Mouse (Mus musculus) ZHBTc4 (cell line): ENCODE measurements at regions not wholly inside any gene's neighbourhood (a gene's known extent, or its start where the extent isn't known, plus 50 kb on each side); places are given as distances from the start of the nearest gene placed in this dataset.

Experiments
- DNase-seq: peaks from one replicate; pipeline ENCODE4 v3.0.0-alpha.2; 2011; ENCODE audit warnings: low read depth, low spot score

DNA sequence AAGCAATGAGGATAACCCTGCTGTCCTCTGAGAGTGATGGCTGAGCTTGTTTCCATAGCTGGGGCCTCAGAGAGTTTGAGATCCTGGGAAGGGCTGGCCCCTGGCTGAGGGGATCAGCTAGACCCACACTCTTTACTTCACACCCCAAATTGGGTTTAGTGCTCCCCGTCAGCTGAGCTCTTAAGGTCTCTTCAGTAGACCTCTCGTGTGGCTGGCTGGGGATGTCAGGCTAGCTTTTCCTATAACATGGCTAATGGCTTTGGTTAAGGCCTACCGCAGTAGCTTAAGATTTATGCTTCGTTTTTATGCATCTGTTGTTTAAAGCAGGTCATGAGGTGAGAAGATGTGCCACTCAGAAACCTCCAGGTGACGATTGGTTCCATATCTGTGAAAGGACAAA, 168.8 kb downstream of the Diras2 start:
- DNase-seq = no peak

DNA sequence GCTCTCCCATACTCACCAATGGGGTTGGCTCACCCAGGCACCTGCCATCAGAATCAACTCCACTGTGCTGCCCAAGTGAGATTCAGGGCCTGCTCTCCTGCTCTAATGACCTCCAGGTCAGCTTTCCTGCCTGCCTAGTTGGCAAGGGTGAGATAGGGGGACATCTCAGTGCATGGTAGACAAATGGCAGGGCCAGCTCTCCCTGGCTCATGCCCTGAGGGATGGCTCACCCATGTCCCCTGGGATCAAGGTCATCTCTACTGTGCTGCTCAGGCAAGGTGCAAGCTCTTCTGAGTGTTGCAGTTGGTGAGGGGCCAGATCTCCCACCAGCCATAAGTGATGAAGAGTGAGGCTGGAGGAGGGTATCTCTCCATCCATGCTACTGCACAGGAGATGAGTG, 161.2 kb downstream of the Diras2 start:
- DNase-seq = no peak

DNA sequence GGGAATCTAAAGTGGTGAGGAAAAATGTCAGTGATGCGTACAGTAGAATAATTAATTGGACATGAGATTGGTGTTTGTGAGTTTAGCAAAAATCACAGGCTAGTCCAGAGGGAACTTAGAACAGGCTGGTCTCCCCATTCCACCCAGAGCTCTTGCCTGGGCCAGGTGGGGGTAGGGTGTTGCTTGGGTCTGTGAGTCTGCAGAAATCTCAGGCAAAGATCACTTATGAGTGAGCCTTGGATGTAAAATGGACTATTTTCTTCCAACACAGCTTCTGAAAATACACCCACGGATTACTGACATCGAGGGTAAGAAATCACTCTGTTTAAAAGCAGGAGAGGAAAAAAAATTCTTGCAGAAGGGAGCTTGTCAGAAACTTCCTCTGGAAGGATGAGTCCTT, 159.1 kb downstream of the Diras2 start:
- no peak for DNase-seq

DNA sequence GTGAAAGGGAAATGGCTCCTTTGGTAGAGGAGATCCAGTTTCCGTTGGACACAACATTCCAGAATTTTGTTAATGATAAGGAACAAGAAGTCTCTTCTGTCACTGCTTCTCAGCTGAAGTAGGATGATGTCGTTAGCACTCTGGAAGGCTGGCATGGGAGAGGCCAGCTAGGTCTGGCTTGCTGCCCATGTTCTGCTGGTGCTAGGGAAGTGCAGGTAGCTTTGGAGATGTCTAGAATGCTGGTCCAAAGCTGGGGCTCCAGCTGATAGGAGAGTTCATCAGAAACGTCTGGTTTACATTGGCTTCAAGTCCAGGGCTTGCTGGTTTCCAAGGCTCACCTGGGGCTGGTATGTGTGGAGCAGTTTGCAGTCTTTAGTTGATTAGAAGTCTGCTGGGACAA, 156.3 kb downstream of the Diras2 start:
- no peak for DNase-seq

DNA sequence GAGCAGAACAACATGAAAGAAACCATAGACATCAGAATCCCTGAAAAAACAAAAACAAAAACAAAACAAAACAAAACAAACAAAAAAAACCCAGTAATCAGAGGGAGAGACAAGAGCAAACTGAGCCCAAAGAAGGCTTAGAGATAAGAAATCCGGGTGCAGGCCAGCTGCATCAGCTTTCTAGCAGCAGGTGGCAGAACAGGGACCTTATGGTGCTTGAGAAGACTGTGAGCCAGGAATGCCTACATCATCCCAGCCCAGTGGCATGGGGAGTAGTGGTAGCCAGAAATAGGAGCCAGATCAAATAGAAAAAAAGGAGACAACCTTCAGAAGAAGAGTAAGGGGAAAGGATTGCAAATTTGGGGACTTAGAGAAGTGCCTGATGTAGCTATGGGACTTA, 152.8 kb downstream of the Diras2 start:
- no peak for DNase-seq

DNA sequence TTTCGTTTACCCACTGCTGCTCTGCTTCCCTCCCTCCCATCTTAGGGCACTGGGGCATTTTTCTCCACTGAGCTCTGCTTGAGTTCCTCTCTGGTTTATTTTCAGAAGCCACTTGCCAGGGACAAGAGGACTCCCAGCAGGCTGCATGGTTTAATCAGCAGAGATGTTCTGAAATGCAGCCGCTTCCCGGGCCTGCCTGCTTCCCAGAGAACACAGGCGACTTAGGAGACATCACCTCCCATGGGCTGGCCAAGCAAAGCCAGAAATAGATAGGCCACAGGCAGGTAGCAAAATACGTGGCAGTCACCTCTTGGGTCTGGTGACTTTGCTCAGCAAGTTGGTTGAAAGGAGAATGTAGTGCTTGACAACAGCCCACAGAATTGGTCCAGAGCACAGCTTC, 141.8 kb downstream of the Diras2 start:
- no peak for DNase-seq

DNA sequence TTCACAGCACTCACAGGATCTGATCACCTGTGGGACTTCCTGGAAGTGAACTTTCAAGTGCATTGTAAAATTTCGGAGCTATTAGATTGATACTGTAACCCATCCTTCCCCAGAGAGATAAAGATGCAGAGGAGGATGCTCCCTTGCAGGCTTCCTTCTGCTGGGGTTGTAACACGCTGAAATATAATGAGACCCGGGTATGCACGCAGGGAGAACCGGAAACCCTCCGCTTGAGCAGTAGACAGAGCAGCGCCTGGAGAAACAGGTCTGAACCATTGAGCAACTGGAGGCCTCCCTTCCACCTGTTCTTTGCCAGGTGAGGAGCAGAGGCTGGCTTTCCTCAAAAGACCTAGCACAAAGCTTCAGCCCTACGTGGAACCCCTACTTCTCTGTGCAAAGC, 135.3 kb downstream of the Diras2 start:
- DNase-seq = no peak

DNA sequence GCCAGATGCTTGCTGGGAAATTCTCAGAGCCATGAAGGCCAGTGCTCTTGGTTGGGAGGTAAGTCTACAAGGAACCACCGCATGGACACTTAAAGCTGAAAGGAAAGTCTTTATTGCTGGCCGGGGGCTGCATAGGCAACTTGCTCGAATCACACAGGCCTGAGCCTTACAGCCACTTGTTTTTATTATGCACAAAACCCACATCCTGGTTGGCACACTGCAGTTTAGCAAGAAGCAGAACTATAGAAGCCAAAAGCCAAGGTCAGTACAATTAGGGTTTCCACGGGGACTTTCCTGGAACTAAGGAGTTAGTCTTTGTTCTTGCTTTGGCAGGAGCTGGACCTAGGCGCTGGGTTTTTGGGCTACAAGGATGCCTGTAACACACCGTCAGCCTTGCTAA, 132.7 kb downstream of the Diras2 start:
- no peak for DNase-seq

DNA sequence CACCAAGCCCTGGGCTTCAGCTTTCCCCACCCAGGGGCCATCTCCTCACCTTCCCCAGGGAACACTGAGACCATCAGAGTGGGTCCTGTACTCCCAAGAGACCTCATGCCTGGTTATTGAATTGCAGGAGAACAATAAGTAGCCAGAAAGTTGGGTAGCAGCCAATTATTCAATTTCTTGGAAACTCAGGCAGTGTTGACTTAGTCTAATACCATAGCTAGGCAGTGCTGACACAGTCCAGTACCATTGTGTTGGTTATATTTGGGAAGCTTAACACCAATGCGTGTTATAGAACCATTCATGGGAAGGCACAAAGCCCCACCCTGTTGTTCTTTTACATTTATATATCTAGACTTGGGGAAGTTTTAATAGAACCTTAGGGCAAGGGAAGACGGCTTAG, 131.9 kb downstream of the Diras2 start:
- no peak for DNase-seq

DNA sequence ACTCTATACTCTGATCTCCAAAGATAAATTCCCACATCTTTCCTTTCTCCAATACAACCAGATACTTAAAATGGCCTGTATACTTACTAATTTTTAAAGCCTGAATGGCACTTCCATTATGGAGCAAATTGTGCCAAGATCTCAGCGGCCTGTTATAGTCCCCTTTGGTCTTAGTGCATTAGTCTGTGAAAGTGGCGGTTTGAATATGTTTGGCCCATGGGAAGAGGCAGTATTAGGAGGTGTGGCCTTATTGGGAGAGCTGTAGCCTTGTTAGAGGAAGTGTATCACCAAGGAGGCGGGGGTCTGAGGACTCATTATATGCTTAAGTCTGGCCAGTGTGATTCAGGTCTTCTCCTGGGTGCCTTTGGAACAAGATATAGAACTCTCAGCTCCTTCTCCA, 127.3 kb downstream of the Diras2 start:
- DNase-seq = no peak

DNA sequence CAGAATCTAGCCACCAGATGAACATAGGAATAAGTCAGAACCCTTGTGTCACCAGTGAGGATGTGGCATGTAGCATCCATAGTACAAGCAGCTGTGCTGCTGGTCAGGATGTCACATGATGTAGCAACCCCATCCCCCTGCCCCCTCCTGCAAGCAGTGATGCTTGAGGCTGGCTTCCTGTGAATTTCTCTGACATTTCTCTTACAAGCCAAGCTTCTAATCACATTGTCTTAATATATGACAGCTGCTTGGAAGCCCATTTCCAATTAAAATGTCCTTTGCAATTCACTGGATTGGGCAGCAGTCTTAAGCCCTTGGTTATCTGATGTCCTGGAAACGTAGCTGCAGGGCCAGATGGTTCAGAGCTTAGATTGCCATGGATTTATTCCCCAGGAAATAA, 114.8 kb downstream of the Diras2 start:
- DNase-seq = no peak

DNA sequence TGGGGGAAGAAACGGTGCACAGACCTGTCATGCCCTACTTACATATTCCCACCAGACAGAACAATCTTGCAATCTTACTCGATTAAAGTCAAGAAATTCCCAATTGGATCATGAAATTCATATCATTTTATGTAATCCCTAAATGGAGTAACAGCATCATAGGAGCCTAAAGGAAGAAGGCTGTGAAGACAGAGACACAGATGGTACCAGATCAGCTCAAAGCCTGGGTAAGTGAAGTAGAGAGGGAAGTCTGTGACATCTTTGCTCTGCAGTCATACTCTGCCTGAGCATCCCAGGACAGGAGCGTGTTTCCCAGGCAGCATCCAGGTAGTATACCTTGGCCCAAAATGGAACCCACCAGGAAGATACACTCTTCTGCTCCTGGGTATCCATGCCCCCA, 108.6 kb downstream of the Diras2 start:
- DNase-seq = no peak

DNA sequence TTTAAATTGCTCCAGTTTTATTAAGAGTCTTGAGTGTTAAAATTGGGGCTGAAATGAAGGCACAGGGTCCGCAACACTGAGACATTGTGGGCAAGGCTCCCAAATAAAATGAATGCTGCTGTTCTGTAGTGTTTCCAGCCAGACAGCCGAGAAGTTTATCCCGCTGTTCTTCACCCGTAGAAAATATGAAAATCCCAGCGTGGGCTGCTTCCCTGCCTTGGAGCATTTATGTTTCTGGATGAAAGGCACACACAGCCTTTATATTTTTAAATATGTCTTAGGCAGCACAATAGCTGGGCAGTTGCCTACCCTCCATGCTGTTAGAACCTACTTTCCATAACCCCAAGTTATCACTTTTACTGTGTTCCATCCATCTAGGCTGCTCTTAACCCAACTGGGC, 102.6 kb downstream of the Diras2 start:
- DNase-seq = no peak

DNA sequence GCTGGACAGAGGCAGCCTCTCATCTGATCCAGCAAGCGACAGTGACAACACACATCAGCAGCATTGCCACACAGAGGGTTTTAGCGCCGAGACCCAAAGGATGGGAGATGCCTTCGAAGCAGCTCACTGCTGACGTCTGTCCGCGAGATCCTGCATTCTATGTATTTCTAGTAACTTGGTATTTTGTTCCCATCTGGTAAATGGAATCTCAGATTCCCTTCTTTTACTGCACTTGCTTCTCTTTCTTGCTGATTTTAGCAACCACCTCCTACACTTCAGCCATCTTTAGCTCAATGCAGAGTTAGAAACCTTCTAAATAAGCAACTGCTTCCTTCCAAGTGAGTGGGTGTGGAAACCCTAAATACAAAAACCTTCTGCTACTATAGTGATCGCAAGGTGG, 94.3 kb downstream of the Diras2 start:
- no peak for DNase-seq

DNA sequence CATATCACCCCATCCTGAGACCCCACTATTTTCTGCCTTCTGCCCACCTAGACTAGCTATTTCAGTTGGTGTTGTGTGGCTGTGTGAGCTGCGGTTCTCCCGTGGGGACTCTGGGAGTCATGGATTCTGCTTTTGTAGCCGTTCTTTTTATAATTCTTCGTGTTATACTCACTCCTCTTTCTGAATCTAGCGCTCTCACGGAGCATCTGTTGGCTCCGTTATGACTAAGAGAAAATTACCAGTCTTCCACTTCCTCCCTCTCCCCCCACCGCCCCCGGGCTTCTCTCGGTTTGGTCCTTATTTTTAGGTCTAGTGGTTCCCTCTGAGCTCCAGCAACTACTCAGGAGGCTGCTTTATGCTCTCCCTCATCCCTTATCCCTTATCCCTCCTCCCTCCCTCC, 85.6 kb downstream of the Diras2 start:
- DNase-seq = no peak

DNA sequence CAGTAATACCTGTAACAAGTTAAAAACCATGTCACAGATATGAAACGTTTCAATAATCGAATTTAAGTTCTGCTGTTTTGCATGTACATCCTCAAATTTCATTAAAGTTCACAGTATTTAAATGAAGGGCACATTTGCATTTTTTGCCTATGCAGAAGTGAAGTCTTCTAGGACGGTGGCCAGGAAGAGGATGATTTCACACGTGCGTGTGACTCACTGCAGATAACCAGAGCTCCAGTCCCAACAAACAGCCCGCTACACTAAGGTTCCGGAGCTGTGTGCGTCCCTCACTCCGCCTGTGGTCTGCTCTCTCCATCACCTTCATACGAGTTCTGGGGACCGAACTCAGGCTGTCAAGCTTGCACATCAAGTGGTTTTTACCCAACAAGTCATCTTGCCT, 82.2 kb downstream of the Diras2 start:
- DNase-seq = no peak

DNA sequence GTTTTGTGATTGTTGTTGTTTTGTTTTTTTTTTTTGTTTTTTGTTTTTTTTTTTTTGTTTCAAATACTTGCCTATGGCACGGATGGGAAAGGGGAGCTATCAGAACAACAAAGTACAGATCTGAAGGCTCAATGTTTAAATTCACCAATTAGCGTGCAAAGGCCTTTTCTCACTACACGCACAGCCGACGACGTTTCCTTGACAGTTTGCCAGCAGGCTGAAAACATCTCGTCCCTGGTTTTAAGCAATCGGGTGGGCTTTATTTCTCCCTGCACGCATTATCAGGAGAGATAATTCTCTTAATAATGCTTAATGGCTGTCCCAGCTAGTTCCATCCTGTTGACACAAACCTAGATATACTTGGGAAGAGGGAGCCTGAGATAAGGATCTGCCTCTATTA, 79.6 kb downstream of the Diras2 start:
- no peak for DNase-seq

DNA sequence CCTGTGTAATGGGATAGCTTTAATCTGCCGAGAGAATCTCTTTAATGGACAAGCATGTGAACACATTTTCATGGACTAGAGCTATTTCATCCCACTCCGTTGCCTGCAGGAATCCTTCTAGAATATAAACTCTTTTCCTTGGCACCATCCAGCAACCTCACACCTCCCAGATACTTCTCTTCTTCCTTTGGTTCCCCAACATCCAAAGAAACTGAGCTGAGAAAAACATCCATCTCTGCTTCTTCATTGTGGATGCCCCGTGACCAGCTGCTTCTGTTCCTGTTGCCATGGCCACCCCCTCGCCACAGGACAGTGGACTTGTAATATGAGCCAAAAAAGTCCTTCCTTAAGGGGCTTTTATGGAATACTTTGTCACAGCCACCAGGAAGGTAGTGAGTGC, 78.8 kb downstream of the Diras2 start:
- no peak for DNase-seq
